Mouse (Mus musculus) heart, adult 18-20 months (tissue): Measurements from ENCODE around the gene Gabarapl2. TPM values are rescaled to one million over a fixed set of nuclear protein-coding genes. Genes with fewer than 3 reads are reported as not detected.
"Not testable (repeated sequence)": the region's sequence is repeated elsewhere in the genome, so short reads cannot be mapped to it uniquely, and the experiment has no call there.

Source experiments
- DNase-seq, 2 experiments: peaks; one replicate each; pipeline ENCODE4 v3.0.0; 2021 to 2022; ENCODE audit warnings: mixed read lengths in 1 of 2
- total RNA-seq, 2 experiments: library from RNA; stranded (reverse); gene quantifications; 2 replicates each; pipeline ENCODE4 v1.2.3; 2021

The Gabarapl2 gene
- total RNA-seq, 2 experiments from 2014 or later: 137 to 139 TPM

- no peak for DNase-seq
Measured at GRCm38 (mm10) chr8:111934201-111934600, 6.3 kb upstream of the Gabarapl2 start.

- no peak for DNase-seq
Measured at GRCm38 (mm10) chr8:111937184-111937583, 3.3 kb upstream of the Gabarapl2 start.

- not testable (repeated sequence) for DNase-seq
Measured at GRCm38 (mm10) chr8:111938076-111938985, 2.2 kb upstream of the Gabarapl2 start.

- DNase-seq: peak; percentile 52 to 58
Measured at GRCm38 (mm10) chr8:111939516-111940142, 874 bp upstream of the Gabarapl2 start.

- peak in 1 of 2 experiments; percentile 34 for DNase-seq
Measured at GRCm38 (mm10) chr8:111941101-111941454, 575 bp downstream of the Gabarapl2 start.

- DNase-seq: no peak
Measured at GRCm38 (mm10) chr8:111943544-111943943, 3.0 kb downstream of the Gabarapl2 start.

GRCm38 (mm10) chr8:111947144-111947543, 6.6 kb downstream of the Gabarapl2 start:
- no peak for DNase-seq

- no peak for DNase-seq
Measured at GRCm38 (mm10) chr8:111947954-111948353, 7.5 kb downstream of the Gabarapl2 start.

- DNase-seq: no peak
Measured at GRCm38 (mm10) chr8:111950846-111951245, 10.3 kb downstream of the Gabarapl2 start.

GRCm38 (mm10) chr8:111951317-111951716, 10.8 kb downstream of the Gabarapl2 start:
- DNase-seq: no peak

- DNase-seq: no peak
Measured at GRCm38 (mm10) chr8:111951936-111952335, 11.4 kb downstream of the Gabarapl2 start.

GRCm38 (mm10) chr8:111954844-111955594, 14.5 kb downstream of the Gabarapl2 start:
- peak; percentile 15 to 22 for DNase-seq

- no peak for DNase-seq
Measured at GRCm38 (mm10) chr8:111955879-111956278, 15.4 kb downstream of the Gabarapl2 start.

GRCm38 (mm10) chr8:111957231-111957630, 16.7 kb downstream of the Gabarapl2 start:
- DNase-seq: no peak

GRCm38 (mm10) chr8:111960591-111961321, 20.3 kb downstream of the Gabarapl2 start:
- DNase-seq: no peak

GRCm38 (mm10) chr8:111961330-111961729, 20.8 kb downstream of the Gabarapl2 start:
- DNase-seq: no peak

GRCm38 (mm10) chr8:111962589-111962988, 22.1 kb downstream of the Gabarapl2 start:
- DNase-seq: peak in 1 of 2 experiments; percentile 11

GRCm38 (mm10) chr8:111963091-111963490, 22.6 kb downstream of the Gabarapl2 start:
- no peak for DNase-seq

- no peak for DNase-seq
Measured at GRCm38 (mm10) chr8:111963546-111963945, 23.0 kb downstream of the Gabarapl2 start.

- no peak for DNase-seq
Measured at GRCm38 (mm10) chr8:111964351-111964750, 23.8 kb downstream of the Gabarapl2 start.

GRCm38 (mm10) chr8:111964849-111965561, 24.5 kb downstream of the Gabarapl2 start:
- DNase-seq: peak in 1 of 2 experiments; percentile 13
